Mouse (Mus musculus) heart, adult 2 months (tissue): ENCODE results near the gene Rassf2. TPM values are rescaled to one million over a fixed set of nuclear protein-coding genes. Genes with fewer than 3 reads are reported as not detected.

Source experiments
- DNase-seq, 2 experiments: peaks; one replicate each; pipeline ENCODE4 v3.0.0; 2021
- H3K27ac ChIP-seq: fragments of 200-600 bp; 2 replicates; pipeline ENCODE4 v1.8.1; 2022
- H3K27me3 ChIP-seq: fragments of 200-500 bp; 2 replicates; pipeline ENCODE4 v1.6.1; 2012; ENCODE audit warnings: mild to moderate bottlenecking, low read length, inconsistent platforms, mixed read lengths; ENCODE audit not compliant: control insufficient read depth, insufficient read depth
- H3K36me3 ChIP-seq: fragments of 200-500 bp; 2 replicates; pipeline ENCODE4 v1.6.1; 2012; ENCODE audit warnings: low read length, inconsistent platforms; ENCODE audit not compliant: control insufficient read depth, insufficient read depth
- H3K4me1 ChIP-seq: fragments of 200-500 bp; 2 replicates; pipeline ENCODE4 v1.6.1; 2011; ENCODE audit warnings: low read length; ENCODE audit not compliant: control insufficient read depth, insufficient read depth
- H3K4me3 ChIP-seq: fragments of 200-600 bp; 2 replicates; pipeline ENCODE4 v1.8.1; 2022
- H3K79me2 ChIP-seq: fragments of 200-500 bp; replicated peaks from 2 replicates; pipeline ENCODE4 v1.6.1; 2012; ENCODE audit warnings: mild to moderate bottlenecking, inconsistent platforms, low read length, moderate library complexity, mixed read lengths; ENCODE audit not compliant: control insufficient read depth, insufficient read depth
- H3K9ac ChIP-seq: fragments of 200-500 bp; 2 replicates; pipeline ENCODE4 v1.6.1; 2012; ENCODE audit warnings: low read depth, mild to moderate bottlenecking, control low read depth, inconsistent platforms, low read length, mixed read lengths
- CTCF ChIP-seq: fragments of 200-600 bp; IDR thresholded peaks from 2 replicates; pipeline ENCODE4 v1.8.1; 2022; ENCODE audit warnings: antibody characterized with exemption, mild to moderate bottlenecking, moderate library complexity
- EP300 ChIP-seq: fragments of 200-500 bp; IDR thresholded peaks from 2 replicates; pipeline ENCODE4 v1.6.1; 2011; ENCODE audit warnings: low read depth, low read length, control low read depth; ENCODE audit not compliant: insufficient read depth
- POLR2A ChIP-seq: fragments of 200-500 bp; IDR thresholded peaks from 2 replicates; pipeline ENCODE4 v1.6.1; 2011; ENCODE audit warnings: mild to moderate bottlenecking, low read depth, low read length, control low read depth; ENCODE audit not compliant: insufficient read depth
- WGBS: fragments of 180-500 bp; shearing (Covaris S2); methylation state at CpG from one replicate; pipeline ENCODE4 v1.1.7; 2018; 5-methylcytosine and 5-hydroxymethylcytosine counted together
- intact Hi-C: fragments of 180-260 bp; cut with DNase I; formaldehyde crosslinking; loops from one replicate; pipeline ENCODE4 v1.15.1; 2025
- polyA plus RNA-seq: library from polyadenylated mRNA; depleted of rRNA; stranded (reverse); fragments of >200 nt; gene quantifications from 2 replicates; pipeline ENCODE4 v1.2.3, GENCODE M21; 2012
- total RNA-seq, 2 experiments: library from RNA; stranded (reverse); gene quantifications; 2 replicates each; pipeline ENCODE4 v1.2.3; 2021

The Rassf2 gene
- total and polyA plus RNA-seq, 3 experiments: 6.0 to 11.5 (median 6.8) TPM

GRCm38 (mm10) chr2:132063776-132064175, 33.7 kb upstream of the Rassf2 start:
- H3K4me1 ChIP-seq: no peaks in the 10 kb centered on the region
- H3K4me3 ChIP-seq: no peak overlapping the region
- WGBS: 73% methylated on average over 3 of the region's 3 CpGs
- H3K27ac ChIP-seq: no peak overlapping the region
- H3K9ac ChIP-seq: no peak overlapping the region
- H3K27me3 ChIP-seq: no peaks in the 10 kb centered on the region
- H3K79me2 ChIP-seq: no peaks in the 10 kb centered on the region
- DNase-seq: no peak
- TF ChIP-seq CTCF (no peak), POLR2A (no peak)
- intact Hi-C loops: loop anchor here (2.0 to 5.0 kb wide), 3 partner anchors 49 to 174 kb away; no protein-coding TSS in a partner anchor
- H3K36me3 ChIP-seq: no peaks in the 10 kb centered on the region

GRCm38 (mm10) chr2:132061884-132062283, 31.8 kb upstream of the Rassf2 start:
- no peaks in the 10 kb centered on the region for H3K4me1 ChIP-seq
- DNase-seq: no peak
- no peak overlapping the region for H3K9ac ChIP-seq
- H3K79me2 ChIP-seq: no peaks in the 10 kb centered on the region
- TF ChIP-seq POLR2A (no peak), EP300 (no peak), CTCF (no peak)
- WGBS: 95% methylated on average over 11 of the region's 11 CpGs
- no peaks in the 10 kb centered on the region for H3K27me3 ChIP-seq
- no peaks in the 10 kb centered on the region for H3K36me3 ChIP-seq
- no peak overlapping the region for H3K27ac ChIP-seq
- intact Hi-C loops: loop anchor here (5.0 kb wide), 2 partner anchors 80 to 175 kb away; no protein-coding TSS in a partner anchor
- H3K4me3 ChIP-seq: no peak overlapping the region

GRCm38 (mm10) chr2:132059919-132060318, 29.9 kb upstream of the Rassf2 start:
- Histone ChIP-seq H3K4me1 (no peaks in the 10 kb centered on the region), H3K27ac (no peak overlapping the region), H3K27me3 (no peaks in the 10 kb centered on the region), H3K9ac (no peak overlapping the region), H3K79me2 (no peaks in the 10 kb centered on the region), H3K36me3 (peaks cover 3% of the 10 kb centered on the region; the same call in 1 of the 2 replicates), H3K4me3 (no peak overlapping the region)
- 90% methylated on average over 8 of the region's 8 CpGs for WGBS
- no peak for DNase-seq
- intact Hi-C loops: loop anchor here (5.0 kb wide), 2 partner anchors 78 to 177 kb away; no protein-coding TSS in a partner anchor
- TF ChIP-seq POLR2A (no peak), EP300 (no peak), CTCF (peak; percentile 37)

DNA sequence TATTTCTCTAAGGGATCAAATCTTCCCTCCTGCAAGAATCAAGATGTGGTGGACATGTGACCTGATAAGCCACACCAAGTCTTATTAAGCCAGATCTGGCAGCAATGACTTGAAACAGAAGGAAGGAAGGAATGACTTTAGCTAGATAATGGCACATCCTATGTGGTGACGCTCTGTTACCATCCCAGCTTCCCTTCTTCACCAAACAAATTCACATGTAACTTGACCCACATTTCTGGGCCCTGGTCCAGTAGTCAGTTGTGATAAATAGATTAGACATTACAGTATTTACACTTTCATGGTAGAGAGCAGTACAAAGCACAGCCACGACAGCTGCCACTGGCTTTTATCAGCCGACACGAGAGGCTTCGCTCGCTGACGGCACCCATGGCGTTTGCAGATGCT, 25.3 kb upstream of the Rassf2 start:
- no peak overlapping the region for H3K9ac ChIP-seq
- no peaks in the 10 kb centered on the region for H3K27me3 ChIP-seq
- no peak for DNase-seq
- WGBS: 63% methylated on average over 8 of the region's 8 CpGs
- no peak overlapping the region for H3K27ac ChIP-seq
- peaks cover 3% of the 10 kb centered on the region; the same call in 1 of the 2 replicates for H3K36me3 ChIP-seq
- TF ChIP-seq POLR2A: no peak
- no peak for TF ChIP-seq CTCF
- TF ChIP-seq EP300: no peak
- intact Hi-C loops: no loop called here
- no peaks in the 10 kb centered on the region for H3K79me2 ChIP-seq
- H3K4me3 ChIP-seq: no peak overlapping the region
- no peaks in the 10 kb centered on the region for H3K4me1 ChIP-seq

DNA sequence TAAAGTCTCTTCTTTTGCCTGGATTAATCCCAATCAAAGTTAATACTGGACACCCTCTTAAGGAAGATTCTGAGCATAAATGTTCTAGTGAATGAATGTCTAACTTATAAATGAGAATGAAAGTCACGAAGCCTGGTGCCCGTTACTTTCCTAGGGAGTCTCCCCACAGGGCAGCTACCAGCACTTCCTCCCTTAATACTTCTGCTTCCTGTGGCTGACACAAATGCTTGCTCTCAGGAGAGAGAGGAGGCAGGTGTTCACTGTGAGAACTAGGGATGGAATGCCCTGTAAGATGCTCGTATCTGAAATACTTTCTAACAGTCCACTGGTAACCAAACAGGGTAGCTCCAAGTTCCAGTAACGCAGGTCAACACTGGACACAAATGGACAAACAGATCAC, 23.8 kb upstream of the Rassf2 start:
- Histone ChIP-seq H3K79me2 (no peaks in the 10 kb centered on the region), H3K36me3 (peaks cover 3% of the 10 kb centered on the region; the same call in 1 of the 2 replicates), H3K4me3 (no peak overlapping the region), H3K4me1 (no peaks in the 10 kb centered on the region), H3K27ac (no peak overlapping the region), H3K27me3 (no peaks in the 10 kb centered on the region), H3K9ac (no peak overlapping the region)
- intact Hi-C loops: no loop called here
- no peak for DNase-seq
- 69% methylated on average over 4 of the region's 4 CpGs for WGBS
- TF ChIP-seq POLR2A (no peak), EP300 (no peak), CTCF (no peak)

DNA sequence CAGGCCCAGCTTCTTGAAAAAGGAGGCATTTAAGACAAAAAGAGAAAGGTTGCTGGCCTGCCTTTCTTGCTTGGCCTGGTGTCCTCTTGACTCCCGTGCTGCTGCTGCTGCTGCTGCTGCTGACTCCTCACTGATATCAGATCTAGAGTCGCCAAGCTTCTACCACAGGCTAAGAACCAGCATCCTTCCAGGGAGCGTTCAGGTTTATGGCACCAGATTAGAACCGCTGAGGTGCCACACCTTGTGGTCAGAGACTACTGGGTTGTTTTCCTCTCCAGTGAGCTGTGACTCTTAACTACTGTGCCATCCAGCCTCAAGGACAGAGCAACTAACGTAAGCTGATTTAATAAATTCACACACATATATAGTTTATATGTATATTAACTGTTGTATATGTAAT, 21.7 kb upstream of the Rassf2 start:
- 78% methylated on average over 5 of the region's 5 CpGs for WGBS
- Histone ChIP-seq H3K27me3 (no peaks in the 10 kb centered on the region), H3K4me3 (no peak overlapping the region), H3K36me3 (peaks cover 3% of the 10 kb centered on the region; the same call in 1 of the 2 replicates), H3K79me2 (no peaks in the 10 kb centered on the region), H3K4me1 (no peaks in the 10 kb centered on the region), H3K9ac (no peak overlapping the region), H3K27ac (no peak overlapping the region)
- intact Hi-C loops: no loop called here
- no peak for DNase-seq
- TF ChIP-seq POLR2A (no peak), CTCF (no peak), EP300 (no peak)
